Mouse (Mus musculus): ENCODE results near the gene Utp20.
"Not testable (repeated sequence)": the region's sequence is repeated elsewhere in the genome, so short reads cannot be mapped to it uniquely, and the experiment has no call there.

Utp20 gene

DNA sequence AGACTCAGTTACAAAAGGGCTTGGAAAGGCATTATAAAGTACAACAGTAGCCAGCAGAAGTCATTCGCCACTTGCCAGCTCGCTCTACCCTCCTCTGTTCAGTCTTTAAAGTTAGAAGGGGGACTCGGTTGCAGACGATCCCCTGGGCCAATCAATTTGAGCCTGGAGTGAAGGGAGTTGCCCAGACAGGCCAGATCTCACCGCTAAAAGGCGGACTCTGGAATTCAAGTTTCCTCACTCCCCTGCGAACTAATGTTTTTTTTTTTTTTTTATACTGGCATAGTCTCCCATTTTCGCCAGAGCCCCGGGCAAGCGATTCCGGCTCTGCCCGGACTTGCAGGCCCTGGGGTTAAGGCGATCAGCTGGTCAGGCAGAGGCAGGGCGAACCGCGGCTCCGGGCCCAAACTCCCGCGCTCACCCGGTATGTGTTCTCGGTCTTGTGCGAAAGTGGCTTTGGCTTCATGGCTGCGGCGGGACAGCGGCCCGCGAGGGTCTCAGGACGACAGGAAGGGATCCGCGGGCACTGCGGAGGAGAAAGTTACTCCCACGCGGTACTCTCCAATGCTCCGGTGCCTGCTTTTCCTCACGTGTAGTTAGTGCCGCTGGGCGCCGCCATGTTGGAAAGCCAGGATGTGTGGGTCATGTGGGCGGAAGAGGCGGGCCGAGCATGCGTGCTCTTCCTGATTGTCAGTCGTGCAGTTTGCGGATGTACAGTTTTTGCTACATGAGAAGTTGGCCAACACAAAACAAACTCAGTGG, at the start of gene Utp20:
TSS of gene Utp20 (minus strand) at position 617 of the 759 bp plus-strand sequence.
- peak; percentile 86 for DNase-seq (ENCODE audit: low read depth)

GRCm38 (mm10) chr10:88874870-88875269, 48.3 kb upstream of the Utp20 start:
- DNase-seq (ENCODE audit: low read depth): no peak

GRCm38 (mm10) chr10:88866017-88866416, 39.4 kb upstream of the Utp20 start:
- DNase-seq (ENCODE audit: low read depth): no peak

DNA sequence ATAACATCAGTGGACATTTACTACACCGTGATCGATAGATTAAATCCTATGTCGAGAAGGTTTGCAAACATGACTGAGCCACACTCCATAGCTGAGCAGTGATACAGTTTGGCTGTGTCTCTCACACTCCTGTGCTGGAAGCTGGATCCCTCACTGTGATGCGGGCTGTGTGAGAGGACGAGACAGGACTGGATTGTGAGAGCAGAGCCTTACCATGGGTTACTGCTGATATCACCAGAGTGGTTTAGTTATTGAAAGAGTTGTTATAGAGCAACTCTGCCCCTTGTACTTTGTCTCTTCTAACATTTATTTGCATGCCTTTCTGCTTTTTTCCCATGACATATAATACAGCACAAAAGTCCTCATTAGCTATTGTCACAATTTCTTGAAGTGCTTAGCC, 35.7 kb upstream of the Utp20 start:
- no peak for DNase-seq (ENCODE audit: low read depth)

- DNase-seq (ENCODE audit: low read depth): no peak
Measured at GRCm38 (mm10) chr10:88861416-88861815, 34.8 kb upstream of the Utp20 start.

DNA sequence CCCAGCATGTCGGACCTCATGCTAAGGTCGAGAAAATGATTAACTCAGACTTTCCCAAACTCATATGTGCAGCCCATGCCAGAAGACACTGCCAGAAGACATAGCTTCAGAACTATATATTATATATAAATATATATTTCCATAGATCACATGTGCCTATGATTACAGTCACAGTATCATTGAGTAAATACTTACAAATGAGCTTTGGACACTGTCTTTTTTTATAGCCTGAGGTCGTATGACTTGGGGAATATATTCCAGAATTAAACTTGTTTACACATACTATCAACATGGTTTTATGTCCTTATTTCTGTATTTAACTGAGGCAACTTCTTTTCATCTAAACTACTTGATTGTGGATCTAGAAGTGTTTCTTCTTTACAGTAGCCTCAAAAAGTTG, 34.3 kb upstream of the Utp20 start:
- DNase-seq (ENCODE audit: low read depth): no peak

DNA sequence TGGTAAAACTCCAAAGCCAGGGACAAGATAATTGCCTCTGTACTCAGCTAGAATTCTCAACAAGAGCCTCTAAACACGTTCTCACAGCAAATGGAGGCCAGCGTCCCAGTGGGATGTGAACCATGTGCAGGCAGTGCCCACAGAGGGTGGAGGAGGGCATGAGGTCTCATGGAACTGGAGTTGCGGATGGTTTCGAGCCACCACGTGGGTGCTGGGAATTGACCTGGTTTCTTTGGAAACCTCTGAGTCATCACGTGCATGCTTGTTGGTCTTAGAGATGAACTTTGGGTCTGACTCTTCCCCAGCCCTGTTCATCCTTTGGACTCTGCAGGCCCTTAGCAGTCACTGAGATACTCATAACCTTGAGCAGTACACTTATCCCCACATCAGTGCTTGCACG, 26.7 kb upstream of the Utp20 start:
- no peak for DNase-seq (ENCODE audit: low read depth)

GRCm38 (mm10) chr10:88849976-88850375, 23.4 kb upstream of the Utp20 start:
- DNase-seq (ENCODE audit: low read depth): no peak

GRCm38 (mm10) chr10:88848876-88849476, 22.4 kb upstream of the Utp20 start:
- no peak for DNase-seq (ENCODE audit: low read depth)

- no peak for DNase-seq (ENCODE audit: low read depth)
Measured at GRCm38 (mm10) chr10:88834227-88834626, 7.6 kb upstream of the Utp20 start.

GRCm38 (mm10) chr10:88828361-88828760, 1.8 kb upstream of the Utp20 start:
- no peak for DNase-seq (ENCODE audit: low read depth)

GRCm38 (mm10) chr10:88827596-88827995, 992 bp upstream of the Utp20 start:
- no peak for DNase-seq (ENCODE audit: low read depth)

- not testable (repeated sequence) for DNase-seq (ENCODE audit: low read depth)
Measured at GRCm38 (mm10) chr10:88826947-88827306, 323 bp upstream of the Utp20 start.

DNA sequence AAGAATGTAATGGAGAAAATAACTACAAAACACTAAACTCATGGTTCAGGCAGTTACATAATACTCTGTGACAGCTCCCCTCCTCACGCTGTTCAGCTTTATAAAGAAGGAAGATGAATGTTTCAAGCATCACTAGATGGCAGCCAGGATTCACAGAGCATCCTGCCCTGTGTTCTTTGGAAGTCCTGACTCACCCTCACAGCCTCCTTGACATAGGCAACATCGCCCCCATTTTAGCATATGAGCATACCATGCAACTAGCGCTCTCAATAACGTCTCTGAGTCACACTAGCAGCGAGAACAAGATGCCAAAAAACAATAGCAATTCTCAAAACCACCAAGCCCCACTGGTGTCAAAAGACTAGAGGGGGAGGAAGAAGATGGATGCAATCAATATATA, 9.3 kb downstream of the Utp20 start:
- DNase-seq (ENCODE audit: low read depth): no peak

GRCm38 (mm10) chr10:88815256-88815655, 11.3 kb downstream of the Utp20 start:
- DNase-seq (ENCODE audit: low read depth): no peak

DNA sequence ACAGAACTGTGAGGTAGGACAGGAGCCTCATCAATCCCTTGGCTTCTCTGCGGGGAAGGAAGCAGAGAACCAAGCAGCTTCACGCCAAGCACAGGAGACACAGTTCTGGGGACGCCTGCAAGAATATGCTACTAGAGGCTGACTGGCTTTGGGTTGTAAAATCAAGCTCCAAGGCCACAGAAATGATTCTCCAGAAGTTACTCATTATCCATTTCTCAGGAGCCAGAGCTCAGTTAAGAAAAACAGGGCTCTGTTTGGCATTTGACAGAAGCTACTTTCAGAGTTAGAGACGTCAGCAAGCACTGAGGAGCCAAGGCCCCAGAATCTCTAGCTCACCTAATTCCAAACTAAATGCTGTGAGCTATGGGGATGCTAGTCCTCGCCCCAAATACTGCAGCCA, 14.9 kb downstream of the Utp20 start:
- DNase-seq (ENCODE audit: low read depth): no peak

- DNase-seq (ENCODE audit: low read depth): no peak
Measured at GRCm38 (mm10) chr10:88802236-88802635, 24.4 kb downstream of the Utp20 start.

DNA sequence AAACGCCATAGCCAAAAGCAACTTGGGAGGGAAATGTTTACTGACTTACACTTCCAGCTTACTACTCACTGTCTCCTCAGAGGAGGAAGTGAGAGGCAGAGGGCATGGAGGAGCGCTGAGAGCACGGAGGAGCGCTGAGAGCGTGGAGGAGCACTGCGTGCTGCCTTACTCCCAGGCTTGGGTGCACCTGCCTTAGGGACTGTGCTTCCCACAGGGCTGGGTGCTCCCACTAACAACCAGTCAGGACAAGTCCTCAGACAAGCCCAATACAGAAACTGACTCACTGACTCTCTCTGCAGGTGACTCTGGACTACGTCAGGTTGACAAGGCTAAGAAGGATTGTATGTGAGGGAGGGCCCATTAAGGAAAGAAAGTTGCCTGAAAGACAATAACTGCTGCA, 27.2 kb downstream of the Utp20 start:
- DNase-seq (ENCODE audit: low read depth): no peak

DNA sequence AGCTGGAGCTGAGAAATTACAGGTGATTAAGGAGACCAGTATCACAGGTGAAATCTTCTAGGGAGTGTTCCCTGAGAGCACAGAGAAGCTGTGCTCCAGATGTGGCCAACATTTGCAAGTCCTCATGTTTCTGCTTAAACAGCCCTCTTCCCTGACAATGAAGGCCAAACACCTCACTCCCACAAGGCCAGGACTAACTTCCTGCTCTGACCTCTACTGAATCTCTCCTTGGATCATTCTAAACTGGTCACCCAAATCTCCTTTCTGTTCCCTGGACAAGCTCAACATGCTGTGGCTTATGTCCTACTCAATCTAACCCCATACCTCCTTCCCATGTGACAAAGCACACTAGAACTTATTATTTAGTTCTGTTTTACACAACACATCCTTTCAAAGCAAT, 29.2 kb downstream of the Utp20 start:
- no peak for DNase-seq (ENCODE audit: low read depth)

GRCm38 (mm10) chr10:88796939-88797338, 29.7 kb downstream of the Utp20 start:
- no peak for DNase-seq (ENCODE audit: low read depth)

DNA sequence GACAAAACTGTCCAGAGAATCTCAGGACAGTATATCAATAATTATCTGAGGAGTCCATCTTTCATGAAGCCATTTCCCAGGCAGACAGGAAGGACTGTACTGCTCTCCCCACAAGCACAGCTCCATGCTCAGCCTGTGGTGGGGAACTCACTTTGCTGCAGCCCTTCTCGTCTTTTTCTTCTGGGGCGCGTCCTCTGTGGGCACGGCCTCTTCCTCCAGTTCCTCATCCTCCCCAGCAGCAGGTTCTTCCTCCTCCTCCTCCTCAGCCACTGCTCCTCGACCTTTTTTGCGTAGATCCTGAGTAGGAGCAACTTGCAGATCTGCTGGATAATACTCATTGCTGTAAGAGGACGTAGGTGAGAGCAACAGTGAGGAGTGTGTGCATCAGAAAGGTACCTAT, 31.4 kb downstream of the Utp20 start:
- no peak for DNase-seq (ENCODE audit: low read depth)

DNA sequence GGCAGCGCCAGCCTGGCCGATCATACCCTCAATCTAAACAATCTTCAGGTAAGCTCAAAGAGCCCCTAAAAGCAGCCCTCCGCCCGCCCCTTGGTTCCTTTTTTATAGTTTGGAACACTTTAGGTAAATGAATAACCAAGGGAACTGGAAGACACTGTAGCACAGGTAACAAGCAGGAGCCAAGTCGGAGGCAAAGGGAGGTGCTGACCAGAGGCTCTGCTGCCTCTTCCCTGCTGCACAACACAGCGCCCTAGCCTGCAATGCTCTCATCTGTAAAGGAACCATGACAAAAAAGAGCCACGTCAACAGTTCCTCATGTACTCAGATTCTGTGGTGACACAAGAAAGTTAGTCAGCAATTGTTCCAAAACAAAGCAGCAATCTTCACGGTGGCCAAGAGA, 32.0 kb downstream of the Utp20 start:
- DNase-seq (ENCODE audit: low read depth): no peak

DNA sequence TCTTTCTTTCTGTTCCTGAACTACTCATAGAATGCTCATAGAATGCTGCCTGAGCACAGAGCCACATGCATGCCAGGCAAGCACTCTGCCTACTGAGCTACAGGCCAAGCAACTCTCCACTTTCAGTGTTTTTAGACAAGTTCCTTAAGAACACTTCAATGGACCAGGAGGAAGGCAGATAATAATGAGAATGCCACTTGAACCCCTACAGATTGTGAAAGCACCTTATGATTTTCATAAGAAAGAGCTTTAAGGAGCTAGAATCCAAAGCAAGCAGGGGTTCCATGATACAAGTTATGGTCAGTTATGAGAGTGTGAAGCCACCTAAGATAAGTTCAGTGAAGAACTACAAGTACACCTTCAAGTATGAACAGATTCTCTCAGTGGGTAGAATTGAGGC, 32.9 kb downstream of the Utp20 start:
- DNase-seq (ENCODE audit: low read depth): no peak

- no peak for DNase-seq (ENCODE audit: low read depth)
Measured at GRCm38 (mm10) chr10:88784513-88784931, 42.1 kb downstream of the Utp20 start.
